Mouse (Mus musculus) liver, embryonic 14.5 days (tissue): ENCODE results near the gene Igf1r.

Experiments
- CTCF ChIP-seq: IDR thresholded peaks from 2 replicates; pipeline ENCODE4 v1.5.1; 2016; ENCODE audit warnings: antibody characterized with exemption, low read depth, control low read depth
- EP300 ChIP-seq: IDR thresholded peaks from 2 replicates; pipeline ENCODE4 v1.6.1; 2016; ENCODE audit warnings: antibody characterized with exemption, low read depth

- TF ChIP-seq CTCF (no peak), EP300 (no peak)
These were observed 253.3 kb downstream of the Igf1r start for GRCm38 (mm10) chr7:68205776-68206427.
